Mouse (Mus musculus): ENCODE measurements around the gene Tmem168. TPM values are rescaled to one million over a fixed set of nuclear protein-coding genes. Genes with fewer than 3 reads are reported as not detected.

Tmem168 gene
- total and polyA plus RNA-seq, 2 experiments: 8.6 to 24.5 TPM

GRCm38 (mm10) chr6:13537275-13537964, 70.5 kb downstream of the Tmem168 start:
- Histone ChIP-seq H3K9ac (ENCODE audit: low read depth, low read length) (no peak overlapping the region), H3K79me2 (ENCODE audit: control insufficient read depth, insufficient read depth, low read length) (no peaks in the 10 kb centered on the region), H3K27ac (replicated peaks; ENCODE audit: insufficient read depth, low read depth, low read length) (no peak overlapping the region), H3K36me3 (ENCODE audit: control insufficient read depth, insufficient read depth, low read length) (no peaks in the 10 kb centered on the region), H3K4me1 (ENCODE audit: control insufficient read depth, insufficient read depth, low read length) (no peaks in the 10 kb centered on the region), H3K4me3 (ENCODE audit: insufficient read depth, low read depth, low read length) (no peak overlapping the region), H3K27me3 (ENCODE audit: control insufficient read depth, insufficient read depth, low read length) (no peaks in the 10 kb centered on the region)
- 79% methylated on average over 7 of the region's 7 CpGs for WGBS
- no peak for DNase-seq (ENCODE audit: extremely low read depth, low read depth, low spot score)
- TF ChIP-seq CTCF (IDR thresholded peaks at IDR 0.05; ENCODE audit: low read depth, low read length) (no peak), POLR2A (IDR thresholded peaks at IDR 0.05; ENCODE audit: extremely low read depth, insufficient read depth, low read length) (no peak)

Other genes with a start within 250 kb of the Tmem168 start
- 7.4 and 9.3 TPM in 2 replicates for gene Bmt2, start 69.9 kb upstream of the Tmem168 start, total RNA-seq (2014; rRNA removed)
- gene Bmt2, start 69.9 kb upstream of the Tmem168 start, polyA plus RNA-seq (2012; rRNA removed): 0.87 and 0.99 TPM in 2 replicates
- not detected in 2 replicates for gene Gpr85, start 231.8 kb upstream of the Tmem168 start, total RNA-seq (2014; rRNA removed)
- 0.12 TPM in 1 of 2 replicates, not detected in the other for gene Gpr85, start 231.8 kb upstream of the Tmem168 start, polyA plus RNA-seq (2012; rRNA removed)